Mouse (Mus musculus) kidney, postnatal 14 days (tissue): ENCODE data around the gene Klf4.

Experiments used
- DNase-seq: peaks from one replicate; pipeline ENCODE4 v3.0.0; 2022; ENCODE audit warnings: mixed read lengths

The Klf4 gene

GRCm38 (mm10) chr4:55532407-55533195, at the start of gene Klf4:
TSS of gene Klf4 (minus strand) at chr4:55532466.
- peak; percentile 97 for DNase-seq

- no peak for DNase-seq
These were observed 39.2 kb upstream of the Klf4 start for GRCm38 (mm10) chr4:55571432-55571831.

GRCm38 (mm10) chr4:55567986-55568385, 35.7 kb upstream of the Klf4 start:
- DNase-seq = no peak

GRCm38 (mm10) chr4:55567575-55567974, 35.3 kb upstream of the Klf4 start:
- no peak for DNase-seq

GRCm38 (mm10) chr4:55564317-55564716, 32.1 kb upstream of the Klf4 start:
- no peak for DNase-seq

- DNase-seq = peak; percentile 20
These were observed 30.8 kb upstream of the Klf4 start for GRCm38 (mm10) chr4:55563050-55563449.

GRCm38 (mm10) chr4:55562062-55562461, 29.8 kb upstream of the Klf4 start:
- no peak for DNase-seq

GRCm38 (mm10) chr4:55546869-55547268, 14.6 kb upstream of the Klf4 start:
- no peak for DNase-seq

GRCm38 (mm10) chr4:55542753-55543152, 10.5 kb upstream of the Klf4 start:
- DNase-seq = no peak

GRCm38 (mm10) chr4:55541654-55542053, 9.4 kb upstream of the Klf4 start:
- no peak for DNase-seq

- DNase-seq = no peak
These were observed 9.0 kb upstream of the Klf4 start for GRCm38 (mm10) chr4:55541221-55541620.

- no peak for DNase-seq
These were observed 2.7 kb upstream of the Klf4 start for GRCm38 (mm10) chr4:55535012-55535411.

- DNase-seq = no peak
These were observed 2.2 kb upstream of the Klf4 start for GRCm38 (mm10) chr4:55534510-55534909.

GRCm38 (mm10) chr4:55533803-55534254, 1.6 kb upstream of the Klf4 start:
- peak; percentile 22 for DNase-seq

GRCm38 (mm10) chr4:55533196-55533802, 1.0 kb upstream of the Klf4 start:
- DNase-seq = peak; percentile 43

- no peak for DNase-seq
These were observed 335 bp downstream of the Klf4 start for GRCm38 (mm10) chr4:55531856-55532406.

GRCm38 (mm10) chr4:55531096-55531855, 990 bp downstream of the Klf4 start:
- peak; percentile 57 for DNase-seq

- no peak for DNase-seq
These were observed 1.6 kb downstream of the Klf4 start for GRCm38 (mm10) chr4:55530731-55531095.

- DNase-seq = peak; percentile 87
These were observed 2.0 kb downstream of the Klf4 start for GRCm38 (mm10) chr4:55530236-55530635.

GRCm38 (mm10) chr4:55528404-55528803, 3.9 kb downstream of the Klf4 start:
- DNase-seq = no peak

- no peak for DNase-seq
These were observed 4.3 kb downstream of the Klf4 start for GRCm38 (mm10) chr4:55527931-55528330.

GRCm38 (mm10) chr4:55526247-55527115, 5.8 kb downstream of the Klf4 start:
- DNase-seq = no peak
